Mouse (Mus musculus): ENCODE measurements around the gene Rcbtb2.

Rcbtb2 gene

GRCm38 (mm10) chr14:73148125-73148524 is 25.3 kb downstream of the Rcbtb2 start:
- no peak for DNase-seq (ENCODE audit: low spot score)

DNA sequence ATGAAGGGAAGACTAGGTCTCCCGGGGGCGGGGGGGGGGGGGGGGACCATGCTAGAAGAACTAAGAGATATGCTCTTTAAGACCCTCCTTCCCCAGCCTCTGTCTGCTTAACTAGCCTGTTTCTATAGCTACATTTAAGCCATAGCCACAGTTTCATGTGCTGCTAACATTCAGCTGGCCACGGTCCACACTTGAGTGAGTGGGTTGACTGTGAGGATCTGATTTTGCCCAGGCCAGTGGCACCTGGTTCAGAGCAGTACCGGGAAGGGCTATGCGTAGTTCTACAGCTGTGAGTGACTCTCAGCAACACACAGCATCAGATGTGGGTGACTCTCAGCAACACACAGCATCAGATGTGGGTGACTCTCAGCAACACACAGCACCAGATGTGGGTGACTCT is 38.5 kb downstream of the Rcbtb2 start:
- DNase-seq (ENCODE audit: low spot score) = no peak

DNA sequence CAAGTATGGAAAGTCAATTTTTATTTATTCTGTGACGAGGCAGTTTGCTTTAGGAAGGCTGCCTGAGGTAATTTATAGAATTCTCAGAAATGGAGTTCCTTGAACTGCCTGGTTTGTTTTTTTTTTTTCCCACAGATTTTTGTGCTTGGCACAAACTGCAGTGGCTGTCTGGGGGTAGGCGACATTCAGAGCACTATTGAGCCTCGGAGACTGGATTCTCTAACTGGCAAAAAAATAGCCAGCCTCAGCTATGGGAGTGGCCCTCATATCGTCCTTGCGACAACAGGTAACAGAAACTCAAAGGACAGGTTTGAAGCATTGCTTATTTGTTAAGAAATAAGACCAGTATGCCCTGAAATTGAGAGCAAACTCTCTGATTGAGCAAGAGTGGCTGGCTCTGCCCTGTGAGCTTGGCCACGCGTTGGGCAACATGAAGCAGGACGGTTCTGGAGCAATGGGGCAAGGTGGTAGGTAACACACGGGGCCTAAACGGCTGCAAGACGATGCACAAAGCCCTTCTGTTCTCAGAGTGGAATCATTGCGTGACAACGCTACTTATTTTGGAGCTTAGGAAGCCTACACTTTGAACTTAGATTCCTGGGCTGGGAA is 39.5 kb downstream of the Rcbtb2 start:
- no peak for DNase-seq (ENCODE audit: low spot score)

- DNase-seq (ENCODE audit: low spot score) = no peak
Observed at GRCm38 (mm10) chr14:73163363-73163998, 40.6 kb downstream of the Rcbtb2 start.

DNA sequence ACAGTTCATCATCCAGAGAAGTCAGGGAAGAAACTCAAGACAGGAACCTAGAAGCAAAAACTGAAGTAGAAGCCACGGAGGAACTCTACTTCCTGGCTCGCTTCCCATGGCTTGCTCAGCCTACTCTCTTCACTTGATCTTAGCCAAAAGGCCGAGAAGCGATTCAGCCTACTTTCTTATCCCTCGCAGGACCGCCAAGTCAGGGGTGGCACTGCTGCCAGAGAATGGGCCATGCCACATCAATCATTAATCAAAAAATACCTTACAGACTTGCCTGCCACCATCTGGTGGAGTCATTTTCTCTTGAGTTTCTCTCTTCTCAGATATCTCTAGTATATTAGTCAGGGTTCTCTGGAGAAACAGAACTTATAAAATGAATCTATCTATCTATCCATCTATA is 42.3 kb downstream of the Rcbtb2 start:
- DNase-seq (ENCODE audit: low spot score) = no peak

GRCm38 (mm10) chr14:73168605-73169004 is 45.8 kb downstream of the Rcbtb2 start:
- no peak for DNase-seq (ENCODE audit: low spot score)

- no peak for DNase-seq (ENCODE audit: low spot score)
Observed at GRCm38 (mm10) chr14:73169926-73170844, 47.3 kb downstream of the Rcbtb2 start.

DNA sequence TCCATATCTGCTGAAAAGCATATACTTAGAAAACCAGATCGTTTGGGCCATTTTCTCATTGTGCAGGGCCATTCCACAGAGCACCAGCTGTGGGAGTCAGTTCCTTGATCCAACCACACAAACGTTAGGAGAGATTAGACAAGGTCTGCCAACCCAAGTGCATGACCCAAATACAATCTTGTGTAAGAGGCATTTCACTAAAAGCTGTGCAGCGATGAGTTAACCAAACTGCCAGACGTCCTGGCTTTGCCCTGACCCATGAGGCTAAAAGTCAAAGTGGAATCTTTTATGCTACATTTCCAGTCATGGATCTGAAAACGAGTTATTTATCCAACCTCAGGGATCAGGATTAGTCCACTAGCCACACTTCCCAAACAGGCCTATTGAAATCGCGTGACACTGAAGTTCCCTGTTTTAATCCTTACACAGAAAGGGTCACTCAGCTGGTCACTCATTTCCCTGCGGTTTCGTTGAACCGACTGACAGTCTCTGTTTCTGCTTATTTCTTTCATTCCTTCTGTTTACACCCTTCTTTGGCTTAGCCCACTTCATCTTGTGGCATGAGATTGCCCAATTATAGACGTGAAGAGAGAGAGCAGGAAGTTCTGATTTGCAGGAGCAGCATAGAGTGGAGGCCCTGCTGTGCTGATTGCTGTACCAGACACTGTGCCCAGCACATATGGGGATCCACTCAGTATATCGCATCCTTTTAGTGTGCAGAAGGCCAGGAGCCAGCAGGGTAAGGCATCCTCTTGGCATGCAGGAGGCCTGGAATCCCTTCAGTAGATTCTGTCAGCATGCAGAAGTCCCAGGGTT is 49.6 kb downstream of the Rcbtb2 start:
- no peak for DNase-seq (ENCODE audit: low spot score)

DNA sequence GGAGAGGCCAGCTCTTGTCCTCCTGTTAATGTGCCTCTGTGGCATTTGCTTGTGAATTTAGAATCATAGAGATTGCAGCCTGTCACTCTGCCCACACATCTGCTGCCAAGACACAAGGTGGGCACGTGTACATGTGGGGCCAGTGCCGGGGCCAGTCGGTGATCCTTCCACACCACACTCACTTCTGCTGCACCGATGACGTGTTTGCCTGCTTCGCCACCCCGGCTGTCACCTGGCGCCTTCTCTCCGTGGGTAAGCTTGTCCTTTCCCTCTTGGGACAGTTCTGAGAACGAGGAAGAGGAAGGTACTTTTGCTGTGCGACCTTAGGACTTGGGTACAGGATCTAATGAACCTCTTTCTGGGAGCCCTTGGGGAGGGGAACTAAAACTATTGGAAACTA is 50.8 kb downstream of the Rcbtb2 start:
- no peak for DNase-seq (ENCODE audit: low spot score)

- no peak for DNase-seq (ENCODE audit: low spot score)
Observed at GRCm38 (mm10) chr14:73174091-73174995, 51.5 kb downstream of the Rcbtb2 start.

DNA sequence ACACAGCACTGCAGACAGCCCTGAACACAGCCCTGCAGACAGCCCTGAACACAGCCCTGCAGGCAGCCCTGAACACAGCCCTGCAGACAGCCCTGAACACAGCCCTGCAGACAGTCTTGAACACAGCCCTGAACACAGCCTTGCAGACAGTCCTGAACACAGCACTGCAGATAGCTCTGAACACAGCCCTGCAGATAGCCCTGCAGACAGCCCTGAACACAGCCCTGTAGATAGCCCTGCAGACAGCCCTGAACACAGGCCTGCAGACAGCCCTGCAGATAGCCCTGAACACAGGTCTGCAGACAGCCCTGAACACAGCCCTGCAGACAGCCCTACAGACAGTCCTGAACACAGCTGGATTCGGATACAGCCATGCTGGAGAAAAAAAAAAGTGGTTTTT is 52.2 kb downstream of the Rcbtb2 start:
- no peak for DNase-seq (ENCODE audit: low spot score)

GRCm38 (mm10) chr14:73175814-73176213 is 53.0 kb downstream of the Rcbtb2 start:
- DNase-seq (ENCODE audit: low spot score) = no peak

DNA sequence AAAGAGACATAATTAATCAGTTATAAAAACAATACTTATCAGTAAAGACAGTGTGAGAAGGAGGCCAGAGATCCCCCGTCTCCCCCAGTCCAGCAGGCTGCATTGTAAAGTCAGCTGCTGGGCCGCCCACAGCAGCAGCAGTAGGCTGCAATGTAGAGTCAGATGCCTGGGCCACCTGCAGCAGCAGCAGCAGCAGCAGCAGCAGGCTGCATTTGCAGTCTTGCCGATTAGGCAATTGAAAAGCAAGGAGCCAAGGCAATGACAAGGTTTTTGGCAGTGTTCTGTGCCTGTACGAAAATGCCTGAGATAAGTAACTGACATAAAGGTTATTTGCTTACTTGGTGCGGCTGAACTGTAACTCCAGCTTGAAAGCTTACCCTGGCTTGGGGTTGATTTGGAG is 53.4 kb downstream of the Rcbtb2 start:
- DNase-seq (ENCODE audit: low spot score) = no peak

GRCm38 (mm10) chr14:73177961-73178360 is 55.1 kb downstream of the Rcbtb2 start:
- no peak for DNase-seq (ENCODE audit: low spot score)

- DNase-seq (ENCODE audit: low spot score) = no peak
Observed at GRCm38 (mm10) chr14:73179221-73179681, 56.4 kb downstream of the Rcbtb2 start.

DNA sequence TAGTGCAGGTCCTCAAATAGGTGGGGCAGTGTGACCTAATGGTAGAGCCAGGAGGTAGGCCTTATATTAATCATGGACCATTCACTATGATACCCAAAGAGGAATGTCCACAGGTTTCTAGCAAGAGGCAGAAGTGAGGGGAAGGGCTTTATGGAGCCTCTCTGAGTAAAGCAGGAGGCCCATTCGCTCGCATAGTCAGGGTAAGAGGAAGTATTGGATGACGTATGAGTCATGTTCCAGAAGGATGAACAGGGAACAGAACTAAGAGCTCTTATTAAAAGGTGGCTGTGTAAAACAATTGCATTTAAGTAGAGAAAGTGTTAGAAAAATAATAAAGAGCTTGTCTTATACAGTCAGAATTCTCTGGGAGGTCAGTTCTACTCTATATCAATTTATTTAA is 57.8 kb downstream of the Rcbtb2 start:
- no peak for DNase-seq (ENCODE audit: low spot score)

DNA sequence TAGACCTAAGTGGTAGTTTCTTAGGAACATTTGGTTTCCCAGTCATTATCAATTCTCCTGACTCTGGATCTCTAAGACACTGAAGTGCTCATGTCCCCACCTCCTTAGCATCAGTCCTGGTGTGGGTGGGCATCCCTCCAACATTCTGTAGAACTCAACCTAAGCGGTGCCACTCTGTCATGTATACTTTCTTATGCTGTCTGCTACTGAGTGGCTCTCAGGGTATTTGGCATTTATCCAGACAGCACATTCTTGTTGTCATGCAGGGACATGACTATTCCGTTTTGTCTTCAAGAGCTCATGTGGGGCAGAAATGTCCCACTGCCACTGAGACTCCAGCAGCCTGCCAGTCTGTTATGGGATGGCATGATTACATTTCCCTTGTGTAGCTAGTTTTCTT is 58.3 kb downstream of the Rcbtb2 start:
- DNase-seq (ENCODE audit: low spot score) = no peak

- DNase-seq (ENCODE audit: low spot score) = no peak
Observed at GRCm38 (mm10) chr14:73186875-73187274, 64.0 kb downstream of the Rcbtb2 start.

- no peak for DNase-seq (ENCODE audit: low spot score)
Observed at GRCm38 (mm10) chr14:73199058-73199457, 76.2 kb downstream of the Rcbtb2 start.

- DNase-seq (ENCODE audit: low spot score) = no peak
Observed at GRCm38 (mm10) chr14:73201447-73201846, 78.6 kb downstream of the Rcbtb2 start.

- no peak for DNase-seq (ENCODE audit: low spot score)
Observed at GRCm38 (mm10) chr14:73204016-73204415, 81.2 kb downstream of the Rcbtb2 start.

Measured in testis, postnatal 14 days (tissue).